Mouse (Mus musculus): ENCODE measurements around the gene Eva1b. TPM values are rescaled to one million over a fixed set of nuclear protein-coding genes. Genes with fewer than 3 reads are reported as not detected.
"Not testable (repeated sequence)": the region's sequence is repeated elsewhere in the genome, so short reads cannot be mapped to it uniquely, and the experiment has no call there.

The Eva1b gene
- polyA plus RNA-seq, 1 experiment from 2014 or later = 39.5 TPM

DNA sequence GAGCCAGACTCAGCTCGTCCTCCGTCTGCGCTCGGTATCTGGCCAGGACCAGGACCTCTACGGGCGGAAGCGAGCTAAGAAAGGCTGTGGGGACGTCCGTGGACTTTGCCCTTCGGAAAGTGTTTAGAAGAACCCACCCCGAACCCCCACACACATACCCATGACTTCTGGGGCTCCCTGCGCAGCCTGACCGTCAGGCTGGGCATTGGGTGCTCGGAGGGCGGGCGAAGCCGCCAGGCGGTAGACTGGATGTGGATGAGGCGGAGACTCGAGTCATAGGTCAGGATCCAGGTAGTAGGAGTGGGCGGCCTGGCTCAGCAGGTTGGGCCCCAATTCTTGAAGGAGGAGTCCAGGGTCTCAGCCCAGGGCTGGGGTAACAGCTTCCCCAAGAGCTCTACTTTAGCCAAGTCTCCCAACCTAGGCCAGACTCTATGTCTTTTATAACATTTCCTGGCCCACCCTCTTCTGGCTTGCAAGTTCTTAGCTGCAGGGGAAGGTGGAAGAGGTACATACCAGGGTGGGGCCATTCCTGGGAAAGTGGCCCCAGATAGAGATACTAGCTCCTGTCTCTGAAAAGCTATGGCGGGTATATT lies 15.6 kb downstream of the Eva1b start, which contains the start of gene Sh3d21:
TSS of gene Sh3d21 (minus strand) at position 425 of the 593 bp plus-strand sequence.
- peaks cover 32% of the 10 kb centered on the region for H3K36me3 ChIP-seq
- H3K4me1 ChIP-seq = peaks cover 27% of the 10 kb centered on the region
- H3K9me3 ChIP-seq = no peaks in the 10 kb centered on the region
- no peaks in the 10 kb centered on the region for H3K27me3 ChIP-seq (ENCODE audit: insufficient read depth, poor library complexity, severe bottlenecking)
- DNase-seq (ENCODE audit: low spot score) = peak; percentile 82
- H3K4me3 ChIP-seq = peak within 1 kb of the TSS; percentile 72
- H3K27ac ChIP-seq = peak within 1 kb of the TSS; percentile 91
- 6% methylated on average over 22 of the region's 22 CpGs for WGBS

DNA sequence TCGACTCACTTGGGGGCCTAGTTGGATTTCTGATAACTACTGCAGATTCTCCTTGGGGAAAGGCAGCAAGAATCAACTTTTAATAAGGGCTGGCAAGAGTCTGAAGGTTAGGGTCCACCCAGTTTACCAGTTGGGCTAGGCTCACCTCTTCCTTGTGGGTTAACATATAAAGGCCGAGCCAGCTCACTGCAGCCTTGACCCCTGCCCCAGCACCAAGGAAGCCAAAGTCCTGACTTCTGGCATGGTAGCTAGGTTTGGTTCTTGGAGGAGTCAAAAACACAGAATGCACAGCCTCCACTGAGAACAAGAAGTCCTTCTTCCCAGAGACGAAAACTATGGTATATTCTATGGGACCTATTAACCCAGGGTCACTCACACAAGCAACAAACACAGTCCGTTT lies 16.1 kb downstream of the Eva1b start:
- H3K27ac ChIP-seq = peak overlapping the region; percentile 91; the same call in 1 of the 2 replicates
- 58% methylated on average over 4 of the region's 4 CpGs for WGBS
- peaks cover 27% of the 10 kb centered on the region for H3K4me1 ChIP-seq
- no peaks in the 10 kb centered on the region for H3K9me3 ChIP-seq
- no peaks in the 10 kb centered on the region for H3K27me3 ChIP-seq (ENCODE audit: insufficient read depth, poor library complexity, severe bottlenecking)
- H3K4me3 ChIP-seq = peak overlapping the region; percentile 72
- H3K36me3 ChIP-seq = peaks cover 38% of the 10 kb centered on the region
- peak; percentile 73 for DNase-seq (ENCODE audit: low spot score)

DNA sequence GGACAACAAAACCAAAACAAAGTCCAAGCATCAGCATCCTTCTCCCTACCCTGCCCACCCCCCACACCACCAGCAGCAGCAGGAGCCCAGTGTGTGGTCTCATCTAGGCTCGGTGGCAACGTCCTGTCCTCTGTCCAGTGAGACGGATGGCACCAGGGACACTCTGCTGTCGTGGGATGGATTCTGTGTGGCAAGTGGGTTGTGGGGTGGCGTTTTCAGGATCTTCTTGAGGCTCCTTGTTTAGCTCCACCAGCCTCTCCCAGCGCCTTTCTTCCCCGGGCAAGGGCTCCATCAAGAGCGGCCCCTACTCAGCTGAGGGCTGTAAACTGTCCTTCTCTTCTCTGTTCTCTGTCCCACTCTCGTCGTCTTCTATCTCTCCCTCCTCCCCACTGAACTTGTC lies 17.5 kb downstream of the Eva1b start:
- WGBS = 70% methylated on average over 8 of the region's 10 CpGs
- not testable (repeated sequence) for H3K27ac ChIP-seq; H3K27me3 ChIP-seq (ENCODE audit: insufficient read depth, poor library complexity, severe bottlenecking); DNase-seq (ENCODE audit: low spot score); H3K4me3 ChIP-seq; H3K9me3 ChIP-seq
- Histone ChIP-seq H3K4me1 (peaks cover 27% of the 10 kb centered on the region), H3K36me3 (peaks cover 52% of the 10 kb centered on the region)

DNA sequence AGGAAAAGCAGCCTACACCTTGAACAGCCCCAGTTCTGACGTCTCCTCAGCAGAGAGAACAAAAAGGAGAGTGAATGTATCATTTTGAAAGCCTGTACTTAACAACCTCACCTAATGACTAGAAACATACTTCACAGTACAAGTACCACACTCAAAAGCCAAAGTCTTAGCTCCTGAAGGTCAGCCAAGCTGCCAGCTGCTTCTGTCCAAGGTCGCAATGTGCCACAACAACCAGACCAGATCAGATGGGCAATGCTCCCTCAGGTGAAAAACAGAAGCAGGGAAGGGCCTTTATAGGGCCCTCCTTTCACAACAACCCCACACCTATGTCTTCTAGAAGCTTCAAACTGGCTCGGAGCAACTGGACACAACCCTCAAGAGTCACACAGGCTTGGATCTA lies 18.5 kb downstream of the Eva1b start:
- Histone ChIP-seq H3K4me1 (peaks cover 27% of the 10 kb centered on the region), H3K27me3 (ENCODE audit: insufficient read depth, poor library complexity, severe bottlenecking) (no peaks in the 10 kb centered on the region), H3K27ac (peak overlapping the region; percentile 16; the same call in 1 of the 2 replicates), H3K9me3 (no peaks in the 10 kb centered on the region), H3K4me3 (no peak overlapping the region), H3K36me3 (peaks cover 62% of the 10 kb centered on the region)
- DNase-seq (ENCODE audit: low spot score) = no peak
- WGBS = 76% methylated on average over 3 of the region's 3 CpGs

DNA sequence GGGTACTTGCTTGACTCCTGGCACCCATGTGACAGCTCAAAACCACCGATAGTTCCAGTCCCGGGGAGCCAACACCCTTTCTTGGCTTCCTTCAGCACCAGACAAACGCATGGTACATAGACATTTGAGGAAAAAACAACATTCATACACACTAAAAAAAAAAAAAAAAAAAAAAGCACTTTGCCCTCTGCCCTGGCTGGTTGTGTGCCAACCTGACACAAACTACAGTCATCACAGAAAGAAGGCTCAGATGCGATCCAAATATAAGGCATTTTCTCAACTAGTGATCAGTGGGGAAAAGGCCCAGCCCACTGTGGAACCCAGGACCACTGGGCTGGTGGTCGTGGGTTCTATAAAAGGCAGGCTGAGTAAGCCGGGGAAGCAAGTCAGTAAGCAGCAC lies 21.3 kb downstream of the Eva1b start:
- Histone ChIP-seq H3K9me3 (no peaks in the 10 kb centered on the region), H3K4me1 (peaks cover 8% of the 10 kb centered on the region; the same call in 1 of the 2 replicates), H3K4me3 (no peak overlapping the region), H3K27ac (no peak overlapping the region), H3K27me3 (ENCODE audit: insufficient read depth, poor library complexity, severe bottlenecking) (no peaks in the 10 kb centered on the region), H3K36me3 (peaks cover 89% of the 10 kb centered on the region)
- DNase-seq (ENCODE audit: low spot score) = no peak
- 86% methylated on average over 6 of the region's 6 CpGs for WGBS

DNA sequence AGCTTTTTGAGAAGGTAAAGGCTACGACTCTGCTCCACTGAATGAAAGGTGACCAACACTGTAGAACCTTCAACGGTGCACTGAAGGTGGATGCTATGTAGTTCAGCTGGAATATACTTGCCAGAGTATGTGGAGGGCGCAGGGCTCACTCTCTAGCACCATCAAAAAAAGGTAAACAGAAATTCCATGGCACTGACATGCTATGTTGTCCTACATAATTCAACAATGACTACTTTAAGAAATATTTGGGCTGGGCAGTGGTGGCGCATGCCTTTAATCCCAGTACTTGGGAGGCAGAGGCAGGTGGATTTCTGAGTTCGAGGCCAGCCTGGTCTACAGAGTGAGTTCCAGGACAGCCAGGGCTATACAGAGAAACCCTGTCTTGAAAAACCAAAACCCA lies 23.2 kb downstream of the Eva1b start:
- 92% methylated on average over 5 of the region's 5 CpGs for WGBS
- peaks cover 99% of the 10 kb centered on the region for H3K36me3 ChIP-seq
- not testable (repeated sequence) for H3K9me3 ChIP-seq; H3K4me1 ChIP-seq; H3K4me3 ChIP-seq; DNase-seq (ENCODE audit: low spot score); H3K27ac ChIP-seq; H3K27me3 ChIP-seq (ENCODE audit: insufficient read depth, poor library complexity, severe bottlenecking)

DNA sequence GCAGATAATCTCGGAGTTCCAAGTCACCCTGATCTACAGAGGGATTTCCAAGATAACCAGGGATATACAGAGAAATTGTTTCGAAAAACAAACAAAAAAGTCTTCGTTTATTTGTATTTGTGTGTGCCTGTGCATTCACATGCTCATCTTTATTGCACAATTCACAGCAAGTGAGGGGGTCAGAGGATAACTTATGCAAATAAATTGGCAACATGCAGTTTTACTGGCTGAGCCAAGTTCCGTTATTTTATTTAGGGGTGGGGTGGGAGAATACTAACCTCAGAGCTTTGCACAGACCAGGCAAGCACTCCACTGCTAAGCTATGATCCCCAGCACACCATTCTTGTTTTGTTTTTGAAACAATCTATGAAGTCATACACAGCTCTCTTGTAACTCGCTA lies 26.3 kb downstream of the Eva1b start:
- H3K36me3 ChIP-seq = peaks cover 96% of the 10 kb centered on the region
- no peaks in the 10 kb centered on the region for H3K9me3 ChIP-seq
- H3K27ac ChIP-seq = no peak overlapping the region
- H3K4me1 ChIP-seq = no peaks in the 10 kb centered on the region
- no peaks in the 10 kb centered on the region for H3K27me3 ChIP-seq (ENCODE audit: insufficient read depth, poor library complexity, severe bottlenecking)
- DNase-seq (ENCODE audit: low spot score) = no peak
- WGBS = 92% methylated on average over 5 of the region's 5 CpGs
- no peak overlapping the region for H3K4me3 ChIP-seq

DNA sequence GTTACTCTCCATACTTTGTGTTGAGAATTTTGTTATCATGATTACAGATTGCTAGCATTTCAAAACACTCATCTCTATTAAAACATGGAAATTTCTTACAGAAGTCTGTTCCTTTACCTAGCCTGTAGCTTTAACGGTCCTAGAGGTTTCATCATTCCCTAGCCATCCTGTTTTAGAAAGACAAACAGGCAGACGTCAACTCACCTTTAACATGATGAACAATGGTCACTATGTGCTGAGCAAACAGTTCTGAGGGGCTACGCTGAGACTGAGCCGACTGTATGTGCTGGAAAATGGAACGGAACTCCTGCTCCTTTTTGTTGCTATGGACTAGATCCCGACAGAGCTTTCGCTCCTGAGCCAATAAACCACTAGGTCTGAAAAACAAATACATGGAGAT lies 28.4 kb downstream of the Eva1b start:
- H3K4me3 ChIP-seq; H3K9me3 ChIP-seq; H3K27me3 ChIP-seq (ENCODE audit: insufficient read depth, poor library complexity, severe bottlenecking); DNase-seq (ENCODE audit: low spot score); H3K27ac ChIP-seq; H3K4me1 ChIP-seq: not testable (repeated sequence)
- 92% methylated on average over 7 of the region's 7 CpGs for WGBS
- H3K36me3 ChIP-seq = peaks cover 96% of the 10 kb centered on the region

DNA sequence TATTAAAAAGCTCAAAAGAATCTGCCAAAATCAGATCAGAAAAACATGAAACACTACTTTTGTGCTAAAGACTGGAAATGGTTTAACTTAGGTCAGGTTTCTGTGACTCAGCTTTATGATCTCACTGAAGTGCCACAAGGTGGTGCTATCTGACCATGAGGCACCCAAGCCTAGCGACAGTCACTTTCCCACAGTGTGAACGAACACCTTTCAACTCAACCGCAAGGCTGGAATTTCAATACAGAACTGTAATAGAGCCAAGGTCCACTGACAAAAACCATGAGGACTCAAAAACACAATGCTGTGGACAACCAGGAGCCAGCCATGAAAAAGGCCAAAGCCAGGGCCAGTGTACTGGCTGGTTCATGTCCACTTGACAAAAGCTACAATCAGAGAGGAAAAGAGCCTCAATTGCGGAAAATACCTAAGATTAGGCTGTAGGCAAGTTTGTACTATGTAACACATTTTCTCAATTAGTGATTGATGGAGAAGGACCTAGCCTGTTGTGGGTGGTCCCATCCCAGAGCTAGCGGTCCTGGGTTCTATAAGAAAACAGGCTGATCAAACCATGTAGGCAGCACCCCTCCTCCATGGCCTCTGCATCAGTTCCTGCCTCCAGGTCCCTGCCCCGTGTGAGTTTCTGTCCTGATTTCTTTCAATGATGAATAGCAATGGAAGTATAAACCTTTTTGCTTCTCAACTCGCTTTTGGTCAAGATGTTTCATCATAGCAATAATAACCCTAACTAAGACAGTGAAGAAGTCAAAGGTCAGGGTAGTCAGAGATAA lies 33.8 kb downstream of the Eva1b start:
- no peaks in the 10 kb centered on the region for H3K9me3 ChIP-seq
- peaks cover 90% of the 10 kb centered on the region for H3K36me3 ChIP-seq
- no peak for DNase-seq (ENCODE audit: low spot score)
- H3K4me3 ChIP-seq = no peak overlapping the region
- no peaks in the 10 kb centered on the region for H3K4me1 ChIP-seq
- H3K27ac ChIP-seq = no peak overlapping the region
- 62% methylated on average over 7 of the region's 7 CpGs for WGBS
- no peaks in the 10 kb centered on the region for H3K27me3 ChIP-seq (ENCODE audit: insufficient read depth, poor library complexity, severe bottlenecking)

DNA sequence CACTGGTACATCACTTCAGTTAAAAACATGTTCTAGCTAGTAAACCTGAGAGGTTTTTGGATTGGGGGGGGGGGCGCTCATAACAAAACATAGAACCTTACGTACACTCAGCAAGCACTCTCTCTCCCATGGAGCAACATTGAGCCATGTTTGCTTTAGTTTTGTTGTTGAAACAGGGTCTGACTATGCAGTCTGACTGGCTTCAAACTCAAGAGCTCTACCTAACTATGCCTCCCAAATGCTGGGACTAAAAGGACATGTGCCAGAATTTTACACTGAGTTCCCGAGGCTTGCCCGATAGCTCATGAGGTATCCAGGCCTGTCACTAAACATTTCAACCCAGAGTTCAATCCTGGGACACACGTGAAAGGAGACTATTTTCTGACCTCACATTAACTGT lies 35.5 kb downstream of the Eva1b start:
- Histone ChIP-seq H3K9me3 (no peaks in the 10 kb centered on the region), H3K4me1 (no peaks in the 10 kb centered on the region), H3K4me3 (no peak overlapping the region), H3K36me3 (peaks cover 87% of the 10 kb centered on the region), H3K27ac (no peak overlapping the region), H3K27me3 (ENCODE audit: insufficient read depth, poor library complexity, severe bottlenecking) (no peaks in the 10 kb centered on the region)
- no peak for DNase-seq (ENCODE audit: low spot score)
- 86% methylated on average over 5 of the region's 5 CpGs for WGBS

DNA sequence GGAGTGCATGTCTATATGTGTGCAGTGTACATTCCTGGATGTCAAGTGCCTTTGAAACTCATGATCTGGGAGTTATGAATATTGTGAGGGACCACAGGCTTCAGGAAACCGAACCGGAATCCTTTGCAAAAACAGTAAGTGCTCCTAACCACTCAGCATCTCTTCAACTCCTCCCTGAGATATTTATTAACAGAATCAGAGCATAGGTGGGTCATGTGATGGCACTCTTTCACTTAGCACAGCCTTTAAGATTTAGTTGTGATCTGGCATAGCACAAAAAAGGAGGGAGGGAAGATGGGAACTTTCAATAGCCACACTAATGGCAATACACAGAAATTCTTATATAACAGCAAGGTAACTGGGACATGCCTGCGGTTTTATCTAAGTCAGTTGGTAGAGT lies 39.6 kb downstream of the Eva1b start:
- WGBS = 87% methylated on average over 3 of the region's 3 CpGs
- H3K27ac ChIP-seq = no peak overlapping the region
- H3K4me3 ChIP-seq = no peak overlapping the region
- no peaks in the 10 kb centered on the region for H3K27me3 ChIP-seq (ENCODE audit: insufficient read depth, poor library complexity, severe bottlenecking)
- H3K9me3 ChIP-seq = no peaks in the 10 kb centered on the region
- H3K36me3 ChIP-seq = peaks cover 81% of the 10 kb centered on the region
- DNase-seq (ENCODE audit: low spot score) = no peak
- no peaks in the 10 kb centered on the region for H3K4me1 ChIP-seq

DNA sequence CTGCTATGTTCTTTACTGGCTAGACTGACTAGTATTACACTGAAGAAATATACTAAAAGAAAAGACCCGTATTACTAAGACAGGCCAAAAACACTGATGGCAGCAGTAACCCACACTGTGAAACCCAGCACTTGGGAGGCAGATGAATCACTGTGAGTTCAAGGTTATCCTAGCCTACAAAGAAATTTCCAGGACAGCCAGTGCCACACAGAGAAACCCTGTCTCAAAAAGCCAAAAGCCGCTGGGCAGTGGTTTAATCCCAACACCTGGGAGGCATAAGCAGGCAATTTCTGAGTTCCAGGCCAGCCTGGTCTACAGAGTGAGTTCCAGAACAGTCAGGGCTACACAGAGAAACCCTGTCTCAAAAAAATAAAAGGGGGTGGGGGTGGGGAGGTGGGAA lies 43.1 kb downstream of the Eva1b start:
- no peaks in the 10 kb centered on the region for H3K4me1 ChIP-seq
- H3K36me3 ChIP-seq = peaks cover 81% of the 10 kb centered on the region
- no peak overlapping the region for H3K4me3 ChIP-seq
- H3K27me3 ChIP-seq (ENCODE audit: insufficient read depth, poor library complexity, severe bottlenecking) = no peaks in the 10 kb centered on the region
- WGBS = 92% methylated on average over 2 of the region's 2 CpGs
- H3K27ac ChIP-seq = no peak overlapping the region
- H3K9me3 ChIP-seq = no peaks in the 10 kb centered on the region
- DNase-seq (ENCODE audit: low spot score) = no peak

DNA sequence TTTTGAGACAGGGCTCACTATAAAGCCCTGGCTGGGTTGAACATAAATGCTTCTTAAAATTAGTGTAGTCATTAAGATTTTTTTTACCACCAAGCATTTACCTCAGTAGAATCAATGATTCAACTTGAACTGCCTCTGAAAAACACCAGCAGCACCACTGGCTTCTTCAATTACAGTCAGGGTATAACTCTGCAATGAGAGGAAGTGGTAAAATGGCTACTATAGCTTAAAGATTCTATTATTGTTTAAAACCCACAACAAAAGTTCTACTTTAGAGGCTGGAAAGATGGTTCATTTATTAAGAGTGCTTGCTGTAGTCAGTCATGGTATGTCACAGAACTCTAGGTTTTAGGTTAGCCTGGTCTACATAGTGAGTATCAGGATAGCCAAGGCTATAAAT lies 46.7 kb downstream of the Eva1b start:
- no peak overlapping the region for H3K4me3 ChIP-seq
- no peaks in the 10 kb centered on the region for H3K9me3 ChIP-seq
- H3K27ac ChIP-seq = no peak overlapping the region
- DNase-seq (ENCODE audit: low spot score) = no peak
- peaks cover 66% of the 10 kb centered on the region for H3K36me3 ChIP-seq
- no peaks in the 10 kb centered on the region for H3K27me3 ChIP-seq (ENCODE audit: insufficient read depth, poor library complexity, severe bottlenecking)
- H3K4me1 ChIP-seq = peaks cover 12% of the 10 kb centered on the region; the same call in 1 of the 2 replicates
